Mouse (Mus musculus): ENCODE data around the gene Zfhx3. TPM values are rescaled to one million over a fixed set of nuclear protein-coding genes. Genes with fewer than 3 reads are reported as not detected.

Gene Zfhx3
- polyA plus RNA-seq, 1 experiment from 2014 or later: 32.2 TPM

DNA sequence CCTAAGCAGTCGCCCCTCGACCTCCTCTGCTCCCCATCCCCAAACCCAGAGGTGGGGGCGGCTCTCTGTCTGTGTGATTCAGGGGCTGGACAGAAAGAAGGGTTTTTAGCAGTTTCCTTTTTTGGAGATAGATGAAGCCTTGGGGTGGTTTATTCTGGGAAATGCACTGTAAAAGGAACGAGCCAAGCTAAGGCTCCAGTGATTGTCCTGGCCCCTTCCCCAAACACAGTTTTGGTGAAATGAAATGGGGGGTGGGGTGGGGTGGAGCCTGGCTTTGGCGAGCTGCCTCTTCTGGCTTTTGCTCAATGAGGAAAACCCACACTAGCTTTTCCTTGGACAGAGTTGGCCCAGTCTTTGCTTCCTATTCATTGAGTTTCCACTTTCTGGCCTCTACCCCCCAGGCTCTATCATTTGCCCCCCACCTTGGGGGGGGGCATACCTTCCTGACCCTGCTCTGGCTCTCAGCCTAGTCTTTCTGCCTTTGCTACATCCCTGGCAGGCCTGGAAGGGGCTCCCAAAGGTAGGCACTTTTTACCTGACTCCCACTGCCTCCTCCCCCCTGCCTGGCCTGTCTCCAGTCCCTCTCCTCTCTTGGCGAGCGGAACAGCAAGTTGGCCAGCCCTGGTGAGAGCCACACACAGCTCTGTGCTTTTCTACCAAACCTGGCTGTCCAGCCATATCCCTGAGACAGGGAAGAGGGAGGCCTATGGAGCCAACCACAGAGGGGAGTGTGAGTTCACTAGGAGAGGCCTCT is 955.1 kb downstream of the Zfhx3 start:
- no peak overlapping the region for H3K4me2 ChIP-seq (ENCODE audit: low read depth, low read length)
- no peaks in the 10 kb centered on the region for H3K9me3 ChIP-seq (ENCODE audit: control insufficient read depth, low read length)
- no peak overlapping the region for H3K4me3 ChIP-seq (ENCODE audit: low read depth, low read length)
- peaks cover 48% of the 10 kb centered on the region for H3K4me1 ChIP-seq (ENCODE audit: control insufficient read depth, insufficient read depth, low read length)
- 51% methylated on average over 7 of the region's 7 CpGs for WGBS
- peak overlapping the region; percentile 16; the same call in 1 of the 2 replicates for H3K27ac ChIP-seq (ENCODE audit: low read depth, low read length)
- no peak overlapping the region for H3K9ac ChIP-seq (replicated peaks; ENCODE audit: low read depth, low read length)
- H3K36me3 ChIP-seq (ENCODE audit: control insufficient read depth, insufficient read depth, low read length): no peaks in the 10 kb centered on the region
- H3K27me3 ChIP-seq (ENCODE audit: control insufficient read depth, insufficient read depth, low read length): no peaks in the 10 kb centered on the region
- no peak for ATAC-seq (ENCODE audit: low read depth)

DNA sequence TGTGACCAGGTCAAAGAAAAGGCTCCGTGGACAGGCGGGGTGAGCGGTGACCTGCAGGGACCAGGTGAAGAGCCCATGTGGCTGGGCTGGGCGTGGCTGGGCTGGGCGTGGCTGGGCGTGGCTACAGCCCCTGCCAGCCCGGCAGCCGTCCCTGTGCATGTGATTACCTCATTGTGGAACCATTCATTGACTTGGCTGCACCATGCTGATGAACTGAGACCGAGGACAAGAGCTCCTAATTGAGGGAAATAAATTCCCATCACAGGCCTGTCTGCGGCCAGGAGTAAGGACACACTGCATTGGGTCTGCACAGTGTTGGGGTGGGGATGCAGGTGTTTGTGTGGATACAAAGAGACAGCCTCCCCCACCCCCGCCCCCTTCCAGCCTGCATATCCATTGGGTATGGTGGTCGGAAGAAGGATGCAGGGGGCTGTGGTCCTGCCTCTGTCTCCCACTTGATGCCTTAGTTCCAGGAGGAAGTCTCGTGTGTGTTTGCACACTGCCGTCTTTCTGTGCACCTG is 956.9 kb downstream of the Zfhx3 start:
- Histone ChIP-seq H3K36me3 (ENCODE audit: control insufficient read depth, insufficient read depth, low read length) (no peaks in the 10 kb centered on the region), H3K4me1 (ENCODE audit: control insufficient read depth, insufficient read depth, low read length) (peaks cover 54% of the 10 kb centered on the region), H3K9ac (replicated peaks; ENCODE audit: low read depth, low read length) (no peak overlapping the region), H3K27me3 (ENCODE audit: control insufficient read depth, insufficient read depth, low read length) (no peaks in the 10 kb centered on the region), H3K4me3 (ENCODE audit: low read depth, low read length) (no peak overlapping the region), H3K27ac (ENCODE audit: low read depth, low read length) (0 out of 2 replicates have a peak overlapping the region, but pooled peaks have one; percentile 28), H3K9me3 (ENCODE audit: control insufficient read depth, low read length) (no peaks in the 10 kb centered on the region), H3K4me2 (ENCODE audit: low read depth, low read length) (no peak overlapping the region)
- ATAC-seq (ENCODE audit: low read depth): no peak
- WGBS: 39% methylated on average over 14 of the region's 14 CpGs

DNA sequence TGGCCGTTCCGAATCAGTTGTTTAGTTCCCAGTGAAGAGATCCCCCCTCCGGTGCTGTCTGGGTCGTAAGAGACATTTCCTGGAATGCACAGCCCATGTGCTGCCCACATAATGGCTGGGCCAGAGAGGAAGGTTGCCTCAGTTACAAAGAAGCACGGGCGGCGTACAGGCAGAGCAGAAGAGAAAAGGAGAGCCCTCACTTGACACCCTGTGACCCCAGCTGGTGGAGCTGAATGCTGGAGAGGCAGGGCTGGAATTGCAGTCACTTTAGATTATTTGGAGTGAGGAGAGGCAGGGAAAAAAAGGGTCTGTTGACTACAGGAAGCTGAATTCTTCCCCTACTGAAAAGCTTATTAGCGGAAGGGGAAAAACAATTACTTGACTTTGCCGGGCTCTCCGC is 958.1 kb downstream of the Zfhx3 start:
- no peak overlapping the region for H3K4me3 ChIP-seq (ENCODE audit: low read depth, low read length)
- H3K36me3 ChIP-seq (ENCODE audit: control insufficient read depth, insufficient read depth, low read length): no peaks in the 10 kb centered on the region
- no peak overlapping the region for H3K9ac ChIP-seq (replicated peaks; ENCODE audit: low read depth, low read length)
- no peak overlapping the region for H3K27ac ChIP-seq (ENCODE audit: low read depth, low read length)
- 15% methylated on average over 10 of the region's 10 CpGs for WGBS
- H3K9me3 ChIP-seq (ENCODE audit: control insufficient read depth, low read length): no peaks in the 10 kb centered on the region
- H3K4me1 ChIP-seq (ENCODE audit: control insufficient read depth, insufficient read depth, low read length): peaks cover 48% of the 10 kb centered on the region
- ATAC-seq (ENCODE audit: low read depth): no peak
- H3K27me3 ChIP-seq (ENCODE audit: control insufficient read depth, insufficient read depth, low read length): no peaks in the 10 kb centered on the region
- H3K4me2 ChIP-seq (ENCODE audit: low read depth, low read length): no peak overlapping the region; the same call in 1 of the 2 replicates

DNA sequence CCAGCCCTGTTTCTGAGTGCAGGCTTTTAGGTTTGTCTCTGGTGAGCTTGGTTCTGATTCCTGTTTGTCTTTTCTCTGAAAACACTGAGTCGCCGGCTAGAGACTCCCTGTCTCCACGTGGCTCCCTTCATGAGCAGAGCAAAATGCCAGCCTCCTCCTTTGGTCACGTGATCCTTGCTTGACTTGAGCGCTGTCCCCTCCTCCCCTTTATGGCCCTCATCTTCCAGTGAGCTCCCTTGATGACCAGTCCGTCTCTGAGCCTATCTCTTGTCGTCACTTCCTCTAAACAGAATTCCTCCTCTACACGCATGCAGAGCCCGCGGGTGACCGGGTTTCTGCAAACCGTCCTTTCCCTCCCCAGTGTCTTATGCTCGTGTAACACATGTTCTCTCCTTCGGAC is 958.8 kb downstream of the Zfhx3 start:
- no peaks in the 10 kb centered on the region for H3K9me3 ChIP-seq (ENCODE audit: control insufficient read depth, low read length)
- no peak overlapping the region for H3K27ac ChIP-seq (ENCODE audit: low read depth, low read length)
- WGBS: 45% methylated on average over 14 of the region's 14 CpGs
- H3K27me3 ChIP-seq (ENCODE audit: control insufficient read depth, insufficient read depth, low read length): no peaks in the 10 kb centered on the region
- no peak overlapping the region; the same call in 1 of the 2 replicates for H3K4me2 ChIP-seq (ENCODE audit: low read depth, low read length)
- H3K36me3 ChIP-seq (ENCODE audit: control insufficient read depth, insufficient read depth, low read length): no peaks in the 10 kb centered on the region
- H3K9ac ChIP-seq (replicated peaks; ENCODE audit: low read depth, low read length): no peak overlapping the region
- no peak for ATAC-seq (ENCODE audit: low read depth)
- peaks cover 46% of the 10 kb centered on the region for H3K4me1 ChIP-seq (ENCODE audit: control insufficient read depth, insufficient read depth, low read length)
- H3K4me3 ChIP-seq (ENCODE audit: low read depth, low read length): no peak overlapping the region

DNA sequence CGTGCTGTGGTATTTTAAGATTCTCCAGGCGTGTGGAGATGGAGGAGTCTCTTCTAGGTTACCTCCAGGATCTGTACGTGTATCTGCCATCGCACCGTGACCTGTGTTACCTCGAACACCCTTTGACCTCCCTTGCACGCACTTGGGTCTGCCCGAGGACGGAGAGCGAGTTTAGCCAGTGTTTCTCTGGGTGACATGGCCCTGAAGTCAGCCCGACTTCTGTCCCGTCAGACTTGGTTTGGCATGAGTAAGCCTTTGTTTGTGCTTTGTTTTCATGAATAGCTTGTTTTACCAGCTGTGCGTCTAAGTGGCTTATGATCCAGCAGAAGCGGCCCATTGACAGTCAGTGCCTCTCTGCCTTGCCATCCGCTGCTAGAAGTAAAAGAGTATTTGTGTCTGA is 961.1 kb downstream of the Zfhx3 start:
- no peak overlapping the region for H3K27ac ChIP-seq (ENCODE audit: low read depth, low read length)
- H3K4me2 ChIP-seq (ENCODE audit: low read depth, low read length): no peak overlapping the region
- H3K9me3 ChIP-seq (ENCODE audit: control insufficient read depth, low read length): no peaks in the 10 kb centered on the region
- no peak overlapping the region for H3K4me3 ChIP-seq (ENCODE audit: low read depth, low read length)
- 65% methylated on average over 15 of the region's 15 CpGs for WGBS
- no peak overlapping the region for H3K9ac ChIP-seq (replicated peaks; ENCODE audit: low read depth, low read length)
- no peaks in the 10 kb centered on the region for H3K27me3 ChIP-seq (ENCODE audit: control insufficient read depth, insufficient read depth, low read length)
- no peak for ATAC-seq (ENCODE audit: low read depth)
- peaks cover 32% of the 10 kb centered on the region for H3K4me1 ChIP-seq (ENCODE audit: control insufficient read depth, insufficient read depth, low read length)
- H3K36me3 ChIP-seq (ENCODE audit: control insufficient read depth, insufficient read depth, low read length): no peaks in the 10 kb centered on the region

DNA sequence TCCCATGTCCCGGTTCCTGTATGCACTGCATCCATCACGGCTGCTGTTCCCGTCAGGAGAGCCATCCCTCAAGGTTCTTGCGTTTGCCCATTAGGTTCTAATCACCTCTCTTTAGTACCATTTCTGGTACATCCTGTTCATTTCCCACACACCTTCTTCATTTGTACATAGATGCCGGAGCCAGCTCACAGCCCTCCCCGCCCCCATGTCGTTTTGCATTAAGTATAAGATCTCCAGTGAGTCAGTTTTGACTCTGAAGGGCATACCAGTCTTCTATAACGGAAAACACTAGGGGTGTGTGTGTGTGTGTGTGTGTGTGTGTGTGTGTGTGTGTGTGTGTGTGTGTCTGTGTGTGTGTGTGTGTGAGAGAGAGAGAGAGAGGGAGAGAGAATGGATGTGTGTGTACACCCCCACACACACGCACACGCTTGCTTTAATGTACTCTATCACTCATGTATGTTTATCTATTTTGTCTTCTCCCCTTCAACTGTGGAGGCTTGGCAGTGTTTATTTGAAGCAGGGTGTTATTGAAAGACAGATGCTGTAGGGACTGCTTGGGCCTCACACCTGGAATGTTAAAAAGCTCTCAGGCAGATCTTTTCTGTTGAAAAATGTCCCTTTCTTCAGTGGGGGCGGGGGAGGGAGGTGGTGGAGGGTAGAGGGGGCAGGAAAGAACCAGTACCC is 962.0 kb downstream of the Zfhx3 start:
- peaks cover 32% of the 10 kb centered on the region for H3K4me1 ChIP-seq (ENCODE audit: control insufficient read depth, insufficient read depth, low read length)
- H3K36me3 ChIP-seq (ENCODE audit: control insufficient read depth, insufficient read depth, low read length): no peaks in the 10 kb centered on the region
- H3K9me3 ChIP-seq (ENCODE audit: control insufficient read depth, low read length): no peaks in the 10 kb centered on the region
- H3K9ac ChIP-seq (replicated peaks; ENCODE audit: low read depth, low read length): no peak overlapping the region
- 57% methylated on average over 11 of the region's 11 CpGs for WGBS
- H3K4me2 ChIP-seq (ENCODE audit: low read depth, low read length): no peak overlapping the region
- no peak overlapping the region for H3K4me3 ChIP-seq (ENCODE audit: low read depth, low read length)
- H3K27me3 ChIP-seq (ENCODE audit: control insufficient read depth, insufficient read depth, low read length): no peaks in the 10 kb centered on the region
- ATAC-seq (ENCODE audit: low read depth): no peak
- 0 out of 2 replicates have a peak overlapping the region, but pooled peaks have one; percentile 5 for H3K27ac ChIP-seq (ENCODE audit: low read depth, low read length)

DNA sequence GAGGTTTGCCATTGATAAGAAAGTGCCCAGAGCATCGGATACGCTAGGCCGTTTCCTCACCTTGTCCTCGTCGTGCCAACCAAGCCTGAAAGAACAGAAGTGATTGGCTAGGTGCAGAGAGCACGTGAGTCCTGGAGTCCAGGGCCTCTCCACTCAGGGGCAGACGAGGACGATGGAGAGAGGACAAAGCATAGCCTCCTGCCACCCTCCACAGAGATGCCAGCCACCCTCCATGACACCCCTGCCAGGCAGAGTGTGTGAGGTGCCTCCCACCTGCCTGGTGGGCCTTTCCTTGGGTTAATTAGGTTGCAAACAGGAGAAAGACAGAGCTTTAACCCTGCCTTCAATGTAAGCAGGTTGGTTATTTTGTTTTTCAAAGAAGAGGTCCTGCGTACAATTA is 965.6 kb downstream of the Zfhx3 start:
- Histone ChIP-seq H3K4me1 (ENCODE audit: control insufficient read depth, insufficient read depth, low read length) (peaks cover 13% of the 10 kb centered on the region; the same call in 1 of the 2 replicates), H3K4me3 (ENCODE audit: low read depth, low read length) (no peak overlapping the region), H3K9me3 (ENCODE audit: control insufficient read depth, low read length) (no peaks in the 10 kb centered on the region), H3K27me3 (ENCODE audit: control insufficient read depth, insufficient read depth, low read length) (no peaks in the 10 kb centered on the region), H3K27ac (ENCODE audit: low read depth, low read length) (peak overlapping the region; percentile 53), H3K4me2 (ENCODE audit: low read depth, low read length) (no peak overlapping the region), H3K36me3 (ENCODE audit: control insufficient read depth, insufficient read depth, low read length) (no peaks in the 10 kb centered on the region), H3K9ac (replicated peaks; ENCODE audit: low read depth, low read length) (no peak overlapping the region)
- WGBS: 67% methylated on average over 9 of the region's 9 CpGs
- ATAC-seq (ENCODE audit: low read depth): no peak

DNA sequence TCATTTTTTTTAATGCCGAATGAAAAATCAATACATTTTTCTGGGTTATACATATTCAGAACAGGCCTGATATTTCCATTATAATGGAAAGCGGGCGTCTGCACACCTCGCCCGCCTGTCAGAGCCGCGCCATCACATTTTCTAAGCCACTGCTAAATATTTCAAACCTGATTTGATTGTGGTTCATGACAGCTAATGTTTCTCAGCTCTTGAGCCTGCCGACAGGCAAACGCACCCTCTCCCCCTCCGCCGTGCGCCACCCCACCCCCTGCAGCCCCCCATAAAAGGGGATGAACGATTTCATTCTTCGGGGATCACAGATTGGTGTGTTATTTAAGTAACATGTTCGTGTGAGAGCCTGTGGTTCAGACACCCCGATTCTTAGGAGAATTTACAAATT is 966.1 kb downstream of the Zfhx3 start:
- 47% methylated on average over 16 of the region's 16 CpGs for WGBS
- no peak overlapping the region for H3K9ac ChIP-seq (replicated peaks; ENCODE audit: low read depth, low read length)
- no peak overlapping the region for H3K4me2 ChIP-seq (ENCODE audit: low read depth, low read length)
- no peak for ATAC-seq (ENCODE audit: low read depth)
- H3K9me3 ChIP-seq (ENCODE audit: control insufficient read depth, low read length): no peaks in the 10 kb centered on the region
- H3K27me3 ChIP-seq (ENCODE audit: control insufficient read depth, insufficient read depth, low read length): no peaks in the 10 kb centered on the region
- H3K4me3 ChIP-seq (ENCODE audit: low read depth, low read length): no peak overlapping the region
- peaks cover 13% of the 10 kb centered on the region; the same call in 1 of the 2 replicates for H3K4me1 ChIP-seq (ENCODE audit: control insufficient read depth, insufficient read depth, low read length)
- H3K27ac ChIP-seq (ENCODE audit: low read depth, low read length): peak overlapping the region; percentile 71
- H3K36me3 ChIP-seq (ENCODE audit: control insufficient read depth, insufficient read depth, low read length): no peaks in the 10 kb centered on the region

DNA sequence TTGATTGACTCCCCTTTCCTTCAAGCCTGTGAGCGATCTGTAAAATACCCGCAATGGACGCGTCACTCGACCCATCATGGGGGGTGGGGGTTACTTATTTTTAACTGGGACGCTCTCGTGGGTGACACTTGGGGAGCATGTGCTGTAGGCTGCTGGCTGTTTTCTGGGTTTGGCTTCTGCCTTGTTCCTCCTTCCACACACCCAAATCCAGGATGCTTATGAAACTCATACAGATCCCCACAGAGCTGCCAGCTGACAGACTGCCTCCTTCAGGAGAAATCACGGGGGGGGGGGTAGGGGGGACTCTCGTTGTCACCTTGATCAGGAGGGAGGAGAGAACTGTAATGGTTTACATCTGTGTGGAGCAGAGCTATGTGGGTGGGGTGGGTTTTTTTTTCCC is 966.6 kb downstream of the Zfhx3 start:
- Histone ChIP-seq H3K4me2 (ENCODE audit: low read depth, low read length) (no peak overlapping the region), H3K36me3 (ENCODE audit: control insufficient read depth, insufficient read depth, low read length) (no peaks in the 10 kb centered on the region), H3K9ac (replicated peaks; ENCODE audit: low read depth, low read length) (no peak overlapping the region), H3K9me3 (ENCODE audit: control insufficient read depth, low read length) (no peaks in the 10 kb centered on the region), H3K27ac (ENCODE audit: low read depth, low read length) (peak overlapping the region; percentile 71; the same call in 1 of the 2 replicates), H3K4me3 (ENCODE audit: low read depth, low read length) (no peak overlapping the region), H3K4me1 (ENCODE audit: control insufficient read depth, insufficient read depth, low read length) (peaks cover 10% of the 10 kb centered on the region; the same call in 1 of the 2 replicates), H3K27me3 (ENCODE audit: control insufficient read depth, insufficient read depth, low read length) (no peaks in the 10 kb centered on the region)
- ATAC-seq (ENCODE audit: low read depth): no peak
- 68% methylated on average over 9 of the region's 9 CpGs for WGBS

Data from neural tube, embryonic 14.5 days (tissue).